Mouse (Mus musculus) B cell, adult 2 months (primary cell): Measurements from ENCODE around the gene Foxp1.

ENCODE experiments used
- DNase-seq, 2 experiments: peaks; one replicate each; pipeline ENCODE4 v3.0.0; 2022

The Foxp1 gene

DNA sequence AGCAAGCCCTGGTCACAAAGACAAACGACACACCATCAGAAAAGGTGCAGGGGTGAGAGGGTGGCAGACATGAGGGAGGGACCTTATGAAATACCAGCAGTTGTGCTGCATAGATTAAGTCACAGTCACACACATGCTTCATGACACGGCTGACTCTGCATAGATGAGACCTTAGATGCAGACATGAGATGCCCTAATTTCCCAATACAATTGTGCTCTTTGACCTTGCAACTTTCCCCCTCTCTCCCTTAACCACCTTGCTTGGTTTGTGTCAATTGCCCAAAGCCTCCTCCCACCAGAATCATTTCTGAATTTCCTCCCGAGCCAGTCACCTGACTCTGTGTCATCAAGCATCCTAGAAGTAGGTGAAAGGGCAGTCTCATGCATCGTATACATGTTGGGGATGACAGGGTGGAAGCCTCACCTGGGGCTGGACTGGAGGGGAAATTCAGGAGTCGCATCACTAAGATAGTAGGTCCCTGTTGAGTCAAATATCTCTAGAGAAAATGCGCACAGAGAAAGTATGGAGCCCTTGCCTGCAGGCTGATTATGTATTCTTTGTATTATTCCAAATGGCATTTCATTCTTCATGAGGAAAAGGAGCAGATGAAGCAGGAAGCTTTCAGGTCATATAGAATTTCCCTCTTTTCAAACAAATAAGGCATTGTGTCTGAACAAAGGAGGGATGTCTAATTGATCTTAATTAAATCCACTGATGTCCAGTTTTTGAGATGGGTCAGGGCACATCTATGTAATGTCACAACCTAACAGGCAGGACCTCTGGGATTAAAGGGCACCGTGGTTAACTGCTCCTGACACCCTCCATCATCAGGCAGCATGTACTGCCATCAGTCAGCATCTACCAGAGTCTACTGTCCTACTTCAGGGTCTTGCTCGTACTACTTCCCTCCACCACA, 486.8 kb downstream of the Foxp1 start:
- DNase-seq, result no peak

DNA sequence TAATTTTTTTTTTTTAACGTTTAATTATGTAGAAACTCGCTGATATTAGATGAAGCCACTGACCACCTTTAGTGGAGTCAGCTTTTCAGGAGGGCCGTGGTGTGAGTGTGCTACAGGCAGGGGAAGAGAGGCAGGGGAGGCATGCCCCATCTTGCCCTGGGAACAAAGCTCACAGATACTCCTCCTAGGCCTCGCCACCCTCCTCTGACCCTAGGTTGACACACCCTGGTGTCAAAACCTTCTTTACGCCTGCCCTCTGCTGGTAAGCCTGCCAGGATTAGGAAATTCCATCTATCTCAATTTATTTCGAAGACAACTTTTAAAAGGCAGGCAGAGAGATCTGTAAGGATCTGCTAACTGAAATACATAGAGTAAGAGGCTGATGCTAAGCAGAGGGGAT, 489.5 kb downstream of the Foxp1 start:
- DNase-seq, result no peak

GRCm38 (mm10) chr6:99031321-99031903, 491.1 kb downstream of the Foxp1 start:
- DNase-seq, result peak in 1 of 2 experiments; percentile 36

- DNase-seq, result no peak
Observed at GRCm38 (mm10) chr6:99030251-99030650, 492.3 kb downstream of the Foxp1 start.

DNA sequence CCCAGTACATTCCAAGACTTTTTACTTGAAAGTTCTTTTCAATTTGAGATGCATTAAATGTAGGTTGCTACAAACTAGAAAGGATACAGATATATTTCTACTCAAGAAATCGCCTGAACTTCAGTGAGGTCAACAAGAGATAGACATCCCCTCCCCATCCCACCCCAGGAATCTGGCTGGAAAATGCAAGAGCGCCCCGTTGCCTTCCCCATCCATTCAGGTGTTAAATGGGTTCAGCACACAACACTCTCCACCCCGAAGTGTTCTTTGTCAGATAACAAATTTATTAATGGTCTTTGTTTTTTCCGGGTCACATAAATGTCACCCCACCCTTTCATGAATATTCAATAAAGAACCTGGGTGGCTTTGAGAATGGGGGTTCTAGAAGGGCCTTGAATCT, 493.1 kb downstream of the Foxp1 start:
- DNase-seq, result no peak

DNA sequence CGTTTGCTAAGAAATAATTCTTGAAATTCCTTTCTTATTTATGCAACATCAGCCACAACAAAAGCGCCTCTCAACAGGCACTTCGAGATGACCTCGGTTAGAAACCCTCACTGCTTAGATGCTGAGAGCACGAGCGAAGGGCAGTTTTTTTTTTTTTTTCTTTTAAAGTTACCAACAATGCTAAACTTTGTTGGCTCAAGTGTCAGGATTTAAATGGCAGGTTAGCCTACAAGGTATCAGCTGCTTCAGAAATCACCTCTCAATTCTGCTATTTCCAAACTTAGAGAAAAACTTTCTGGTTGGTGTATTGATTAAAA, 493.6 kb downstream of the Foxp1 start:
- no peak for DNase-seq

DNA sequence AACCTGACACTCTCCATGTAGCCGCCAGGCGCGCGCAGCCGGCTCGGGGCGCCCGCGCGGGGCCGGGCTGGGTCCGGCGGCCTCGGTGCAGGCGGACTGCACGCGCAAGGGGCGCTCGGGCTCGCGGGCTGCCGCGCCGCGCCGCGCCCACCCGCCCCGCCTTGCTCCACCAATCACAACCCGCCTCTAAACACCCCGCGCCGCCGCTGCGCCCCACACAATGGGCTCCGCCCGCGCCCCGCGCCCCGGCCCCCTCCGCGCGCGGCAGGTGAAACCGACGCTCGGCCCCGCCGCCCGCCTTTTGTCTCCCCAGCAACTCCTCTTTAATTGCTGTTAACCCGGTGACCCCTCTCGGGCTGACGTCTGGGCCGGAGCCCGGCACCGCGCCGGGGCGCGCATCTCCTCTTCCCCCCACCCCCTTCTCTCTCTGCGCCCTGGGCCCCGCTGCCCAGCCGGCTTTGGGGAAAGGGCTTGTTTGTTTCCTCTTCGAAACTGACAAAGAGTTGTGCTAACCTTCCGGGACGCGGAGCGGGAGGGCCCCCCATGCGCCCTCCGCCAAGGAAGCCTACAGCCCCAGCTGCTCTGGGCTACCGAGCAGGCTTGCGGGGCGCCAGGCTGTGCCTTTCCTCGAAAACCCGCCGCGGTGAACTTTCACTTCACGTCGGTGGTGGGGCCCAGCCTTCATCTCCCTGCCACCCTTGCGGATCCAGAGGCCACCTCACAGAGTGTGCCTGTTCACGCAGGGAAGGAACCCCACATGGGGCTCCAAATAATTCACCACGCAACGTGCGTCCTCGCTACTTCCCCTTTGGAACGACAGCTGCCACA, 494.1 kb downstream of the Foxp1 start:
- peak; percentile 75 to 78 for DNase-seq

GRCm38 (mm10) chr6:99027542-99028160, 494.9 kb downstream of the Foxp1 start:
- peak in 1 of 2 experiments; percentile 74 for DNase-seq

- peak; percentile 68 to 70 for DNase-seq
Observed at GRCm38 (mm10) chr6:99026635-99027541, 495.6 kb downstream of the Foxp1 start.

DNA sequence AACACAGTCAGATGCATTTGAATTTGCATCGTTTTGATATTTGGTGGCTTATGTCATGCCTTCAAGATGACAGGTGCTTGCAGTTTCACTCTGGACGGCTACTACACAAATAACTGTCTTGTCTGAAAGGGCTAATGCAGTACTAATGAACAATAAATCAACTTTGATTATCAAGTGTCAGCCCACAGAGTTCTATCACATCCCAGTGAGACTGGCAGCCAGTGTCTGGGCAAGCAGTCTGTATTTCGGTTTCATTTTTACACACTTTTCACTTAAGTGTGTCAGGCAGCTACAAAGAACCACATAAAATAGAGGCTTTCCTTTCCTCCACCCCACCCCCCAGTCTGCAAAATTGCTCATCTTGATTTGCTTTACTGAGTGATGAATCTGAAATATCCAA, 496.5 kb downstream of the Foxp1 start:
- DNase-seq, result peak; percentile 56 to 59

DNA sequence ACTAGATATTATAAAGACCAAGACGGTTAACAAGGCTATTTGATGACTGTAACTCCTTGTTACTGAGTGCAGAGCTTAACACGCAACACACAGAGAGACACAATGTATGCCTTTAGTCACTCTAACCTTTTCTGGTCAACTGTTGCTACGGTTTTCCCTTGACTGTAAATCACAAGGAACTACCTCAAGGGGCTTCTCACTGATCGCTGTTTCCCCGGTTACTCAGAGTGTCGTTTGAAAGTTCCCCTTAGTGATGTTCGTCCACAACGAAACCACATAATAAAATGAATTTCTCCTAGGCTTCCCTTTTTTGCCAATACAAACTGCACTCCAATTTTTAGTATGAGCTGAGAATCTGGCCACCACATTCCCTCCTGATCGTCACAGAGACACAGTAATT, 497.9 kb downstream of the Foxp1 start:
- peak; percentile 36 to 43 for DNase-seq

GRCm38 (mm10) chr6:99020570-99021444, 501.7 kb downstream of the Foxp1 start:
- DNase-seq, result no peak

DNA sequence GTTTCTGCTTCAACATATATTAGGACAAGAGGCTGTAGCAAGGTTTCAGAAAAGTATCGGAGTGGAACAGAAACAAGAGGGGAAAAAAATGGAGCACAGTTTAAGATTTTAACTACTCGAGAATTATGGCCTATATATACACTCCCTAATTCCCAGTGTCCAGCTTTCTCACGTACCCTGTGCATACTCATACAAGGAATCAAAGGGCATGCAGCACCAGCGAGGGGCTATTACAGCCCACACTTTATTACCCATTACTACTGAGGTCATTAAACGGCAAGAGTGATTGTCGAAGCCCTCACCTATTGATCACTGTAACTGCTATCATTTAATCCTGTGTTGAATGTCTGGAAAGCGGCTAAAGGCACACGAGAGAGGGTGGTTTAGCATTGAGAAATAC, 502.8 kb downstream of the Foxp1 start:
- no peak for DNase-seq

DNA sequence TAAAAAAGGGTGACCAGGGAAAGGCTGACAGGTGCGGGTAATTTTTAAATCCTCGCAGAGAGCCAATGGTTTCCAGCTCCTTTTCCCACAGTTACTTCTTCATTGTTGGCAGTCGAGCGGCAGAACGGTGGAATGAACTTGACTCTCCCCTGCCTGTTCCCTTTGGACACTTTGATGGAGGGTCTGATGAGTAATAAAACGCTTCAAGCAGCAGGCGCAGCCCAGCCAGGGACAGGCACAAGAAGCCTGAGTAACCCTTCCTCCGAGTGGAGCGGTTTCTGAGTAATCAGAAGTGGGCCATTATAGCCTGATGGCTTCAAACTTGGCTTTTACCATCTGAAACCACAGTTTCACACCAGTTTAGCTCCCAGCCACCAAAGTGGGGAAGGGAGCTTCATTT, 503.3 kb downstream of the Foxp1 start:
- DNase-seq, result no peak

- no peak for DNase-seq
Observed at GRCm38 (mm10) chr6:99013866-99014502, 508.5 kb downstream of the Foxp1 start.

DNA sequence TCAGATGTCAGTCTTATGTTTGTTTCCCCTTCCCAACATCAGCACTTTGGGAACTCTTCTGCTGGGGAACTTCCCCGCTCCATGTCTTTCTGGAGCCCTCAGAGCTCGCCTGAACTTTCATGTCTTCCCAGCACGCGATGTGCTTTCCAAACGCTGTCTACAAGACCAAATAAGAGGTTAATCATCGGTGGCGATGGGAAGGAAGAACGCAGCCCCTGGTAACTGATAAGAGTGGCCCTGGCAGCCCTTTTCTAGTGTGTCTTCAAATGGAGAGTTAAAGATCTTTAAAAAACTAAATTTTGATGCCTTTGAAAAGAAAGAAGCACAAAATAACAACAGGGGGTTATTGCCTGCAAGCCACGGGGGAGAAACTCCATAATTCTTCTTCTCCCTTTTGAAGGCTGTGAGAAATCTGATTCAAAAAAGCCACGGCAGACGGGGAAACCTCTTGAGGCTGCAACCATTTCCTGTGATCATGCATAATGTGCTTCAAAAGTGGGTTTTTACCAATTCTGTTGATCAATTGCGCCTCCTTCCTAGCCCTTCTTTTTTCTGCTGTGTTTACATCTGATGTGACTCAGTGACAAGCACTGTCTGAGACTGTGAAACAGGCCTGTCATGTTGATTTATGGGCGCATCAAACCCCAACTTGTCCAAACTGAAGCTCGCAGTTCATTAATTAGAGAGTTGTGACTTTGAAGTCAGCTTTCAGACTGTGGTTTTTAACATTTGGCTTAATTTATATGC, 509.2 kb downstream of the Foxp1 start:
- no peak for DNase-seq

DNA sequence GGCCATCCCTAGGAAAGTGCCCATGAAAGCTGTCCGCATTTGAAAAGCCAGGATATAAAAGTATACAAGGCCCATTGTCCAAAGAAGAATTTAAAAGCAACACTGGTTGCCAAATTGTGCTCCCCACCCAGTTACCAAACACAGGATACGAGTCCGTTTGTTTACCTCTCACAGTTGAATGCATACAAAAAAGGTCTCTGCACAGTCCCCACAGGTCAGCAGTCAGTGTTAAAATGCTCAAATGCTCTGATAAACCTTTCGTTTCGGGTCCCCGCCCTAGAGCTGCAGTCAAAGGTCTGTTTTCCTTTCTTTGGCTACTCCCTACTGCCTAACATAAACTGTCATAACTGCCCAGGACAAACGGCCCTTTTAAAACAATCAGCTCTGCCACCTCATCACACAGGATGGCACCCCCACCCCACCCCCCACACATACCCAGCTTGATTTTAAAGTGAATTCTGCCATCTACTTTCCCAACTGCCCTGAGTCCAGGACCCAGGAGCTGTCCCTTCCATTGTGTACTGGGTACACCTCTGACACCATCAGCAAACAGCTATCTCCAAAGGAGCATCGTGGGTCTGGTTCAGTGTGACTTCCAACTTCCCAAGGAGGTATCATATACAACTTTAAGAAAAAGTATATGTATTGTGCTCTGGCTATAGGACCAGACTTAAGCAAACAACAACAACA, 510.5 kb downstream of the Foxp1 start:
- DNase-seq, result no peak

DNA sequence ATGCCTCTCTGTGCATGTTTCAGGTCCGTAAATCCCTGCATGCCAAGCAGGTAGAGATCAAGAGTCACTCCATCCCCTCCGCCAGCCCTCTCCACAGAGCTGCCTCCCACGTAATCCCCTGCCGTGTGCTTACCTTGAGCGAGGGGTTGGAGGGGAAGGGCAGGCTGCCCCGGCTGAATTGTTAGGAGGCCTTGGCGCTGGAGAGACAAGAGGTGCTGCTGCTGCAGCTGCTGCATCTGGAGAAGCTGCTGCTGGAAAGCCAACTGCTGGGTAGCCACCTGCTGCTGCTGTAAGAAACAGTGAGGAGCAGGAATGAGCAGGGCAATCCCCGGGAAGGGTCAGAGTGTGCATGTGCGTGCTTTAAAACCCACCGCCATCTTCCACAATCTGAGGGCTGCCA, 512.8 kb downstream of the Foxp1 start:
- no peak for DNase-seq

GRCm38 (mm10) chr6:99008565-99008964, 514.0 kb downstream of the Foxp1 start:
- DNase-seq, result peak; percentile 57 to 68
